Mouse (Mus musculus) cortical plate, adult 2 months (tissue): ENCODE results near the gene 1700016C15Rik.

ENCODE experiments used
- CTCF ChIP-seq: fragments of 200-500 bp; IDR thresholded peaks from 2 replicates; pipeline ENCODE4 v1.5.1; 2011; ENCODE audit warnings: mild to moderate bottlenecking, control low read depth, low read length; ENCODE audit not compliant: insufficient read depth; ENCODE audit errors: extremely low read depth
- POLR2A ChIP-seq: fragments of 200-500 bp; IDR thresholded peaks from 2 replicates; pipeline ENCODE4 v1.6.1; 2011; ENCODE audit warnings: mild to moderate bottlenecking, low read length, control low read depth; ENCODE audit not compliant: insufficient read depth; ENCODE audit errors: extremely low read depth

DNA sequence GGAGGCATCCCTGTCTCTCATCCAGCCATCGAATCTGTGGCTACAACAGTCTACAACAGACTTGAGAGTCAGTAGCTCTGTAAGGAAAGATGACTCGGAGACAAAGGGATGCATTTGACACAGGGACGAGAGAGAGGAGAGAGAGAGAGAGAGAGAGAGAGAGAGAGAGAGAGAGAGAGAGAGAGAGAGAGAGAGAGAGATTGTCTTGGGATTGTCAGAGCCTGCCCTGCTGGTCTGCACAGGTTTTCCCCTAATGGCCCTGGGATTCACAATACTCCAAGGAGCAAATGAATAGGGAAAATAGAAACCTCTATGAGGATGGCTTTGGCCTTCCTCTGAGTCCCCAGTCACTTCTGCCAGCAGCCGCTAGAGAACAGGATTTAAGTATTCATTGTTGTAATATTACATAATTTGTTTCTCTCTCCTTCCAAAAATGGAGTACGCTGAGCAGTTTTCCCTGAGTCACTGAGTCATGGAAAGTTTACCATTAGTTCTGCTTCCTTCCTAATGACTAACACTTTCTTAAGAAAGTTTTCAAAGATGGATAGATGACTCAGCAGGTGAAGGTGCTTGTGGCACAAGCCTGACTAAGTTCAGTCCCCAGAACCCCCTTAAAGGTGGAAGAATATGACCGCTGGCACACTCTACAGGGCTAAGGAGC lies 26.3 kb upstream of the 1700016C15Rik start:
- TF ChIP-seq CTCF (no peak), POLR2A (no peak)
